Mouse (Mus musculus) lung, postnatal 0 days (tissue): ENCODE results near the gene Capza2. TPM values are rescaled to one million over a fixed set of nuclear protein-coding genes. Genes with fewer than 3 reads are reported as not detected.

Experiments used
- ATAC-seq: fragments of 200-750 bp; cut with Nextera tagmentation; 2 replicates; pipeline ENCODE4 v1.8.0; 2017; ENCODE audit warnings: moderate library complexity
- DNase-seq: peaks from one replicate; pipeline ENCODE4 v3.0.0-alpha.2; 2016; ENCODE audit warnings: low spot score
- H3K27ac ChIP-seq: fragments of 300-500 bp; sonication (generic); 2 replicates; pipeline ENCODE4 v1.5.1; 2014; ENCODE audit warnings: antibody characterized with exemption, mild to moderate bottlenecking, low read length, mixed read lengths
- H3K27me3 ChIP-seq: fragments of 300-500 bp; sonication (generic); replicated peaks from 2 replicates; pipeline ENCODE4 v1.6.1; 2014; ENCODE audit warnings: low read length, mixed read lengths; ENCODE audit not compliant: insufficient read depth
- H3K36me3 ChIP-seq: fragments of 300-500 bp; sonication (generic); 2 replicates; pipeline ENCODE4 v1.6.1; 2014; ENCODE audit warnings: low read length, mixed read lengths; ENCODE audit not compliant: insufficient read depth
- H3K4me1 ChIP-seq: fragments of 300-500 bp; sonication (generic); 2 replicates; pipeline ENCODE4 v1.6.1; 2014; ENCODE audit warnings: antibody characterized with exemption, low read depth, low read length, mixed read lengths; ENCODE audit not compliant: insufficient read depth
- H3K4me2 ChIP-seq: fragments of 300-500 bp; sonication (generic); replicated peaks from 2 replicates; pipeline ENCODE4 v1.6.1; 2014; ENCODE audit warnings: low read depth, mild to moderate bottlenecking, low read length, moderate library complexity, mixed read lengths
- H3K4me3 ChIP-seq: fragments of 300-500 bp; sonication (generic); 2 replicates; pipeline ENCODE4 v1.5.1; 2014; ENCODE audit warnings: low read depth, low read length
- H3K9ac ChIP-seq: fragments of 300-500 bp; sonication (generic); replicated peaks from 2 replicates; pipeline ENCODE4 v1.6.1; 2014; ENCODE audit warnings: low read depth, mild to moderate bottlenecking
- H3K9me3 ChIP-seq: fragments of 300-500 bp; sonication (generic); 2 replicates; pipeline ENCODE4 v1.6.1; 2016; ENCODE audit warnings: low read length, mixed read lengths
- CTCF ChIP-seq: IDR thresholded peaks from 2 replicates; pipeline ENCODE4 v1.5.1; 2016; ENCODE audit warnings: antibody characterized with exemption, mild to moderate bottlenecking
- EP300 ChIP-seq: IDR thresholded peaks from 2 replicates; pipeline ENCODE4 v1.6.1; 2016; ENCODE audit warnings: antibody characterized with exemption, mild to moderate bottlenecking, control low read depth
- WGBS: fragments of 180-500 bp; shearing (Covaris S2); extraction: QIAGEN DNeasy Blood & Tissue Kit; methylation state at CpG from one replicate; pipeline ENCODE4 v1.1.7; 2014; 5-methylcytosine and 5-hydroxymethylcytosine counted together
- polyA plus RNA-seq: library from polyadenylated mRNA; unstranded; fragments of >200 nt; fragmentation: Nextera tagmentation; extraction: Ambion mirVana; gene quantifications from 2 replicates; pipeline ENCODE4 v1.2.1, GENCODE M21; 2015

Gene Capza2
- polyA plus RNA-seq, 1 experiment from 2014 or later = 198 TPM

DNA sequence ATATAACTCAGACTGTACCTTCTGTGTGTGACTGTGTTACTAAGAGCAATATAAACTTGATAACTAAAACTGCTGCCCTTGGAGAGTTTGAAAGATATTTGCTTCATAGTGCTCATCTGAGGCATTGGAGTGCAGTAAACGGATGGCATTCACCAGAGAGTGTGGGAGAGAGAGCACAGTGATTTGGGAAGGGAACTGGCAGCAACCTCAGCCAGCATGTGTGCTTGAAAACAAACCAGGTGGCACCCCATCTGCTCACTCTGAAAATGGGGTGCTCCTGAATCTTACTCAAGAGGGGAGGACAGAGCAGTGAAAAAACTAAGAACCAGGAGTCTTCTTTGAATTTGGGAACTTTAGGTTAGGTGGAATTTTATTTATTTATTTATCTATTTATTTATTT, 21.3 kb downstream of the Capza2 start:
- Histone ChIP-seq H3K4me3 (no peak overlapping the region), H3K9ac (no peak overlapping the region), H3K27ac (no peak overlapping the region), H3K4me2 (no peak overlapping the region), H3K4me1 (no peaks in the 10 kb centered on the region), H3K36me3 (peaks cover 8% of the 10 kb centered on the region; the same call in 1 of the 2 replicates), H3K9me3 (no peaks in the 10 kb centered on the region), H3K27me3 (no peaks in the 10 kb centered on the region)
- DNase-seq (no peak), ATAC-seq (no peak)
- TF ChIP-seq CTCF (no peak), EP300 (no peak)
- WGBS = 86% methylated on average over 1 of the region's 1 CpGs

- Histone ChIP-seq H3K27me3 (no peaks in the 10 kb centered on the region), H3K9ac (no peak overlapping the region), H3K4me2 (no peak overlapping the region), H3K4me1 (no peaks in the 10 kb centered on the region), H3K36me3 (peaks cover 21% of the 10 kb centered on the region; the same call in 1 of the 2 replicates), H3K27ac (no peak overlapping the region), H3K9me3 (no peaks in the 10 kb centered on the region), H3K4me3 (no peak overlapping the region)
- DNase-seq (no peak), ATAC-seq (no peak)
- 92% methylated on average over 7 of the region's 7 CpGs for WGBS
- no peak for TF ChIP-seq EP300
- no peak for TF ChIP-seq CTCF
Observed at GRCm38 (mm10) chr6:17665348-17665747, 29.3 kb downstream of the Capza2 start.

- H3K9ac ChIP-seq = no peak overlapping the region
- H3K27ac ChIP-seq = no peak overlapping the region
- peaks cover 21% of the 10 kb centered on the region; the same call in 1 of the 2 replicates for H3K36me3 ChIP-seq
- no peaks in the 10 kb centered on the region for H3K9me3 ChIP-seq
- H3K4me1 ChIP-seq = no peaks in the 10 kb centered on the region
- no peak overlapping the region for H3K4me2 ChIP-seq
- DNase-seq (no peak), ATAC-seq (no peak)
- H3K27me3 ChIP-seq = no peaks in the 10 kb centered on the region
- TF ChIP-seq CTCF (no peak), EP300 (no peak)
- no peak overlapping the region for H3K4me3 ChIP-seq
Observed at GRCm38 (mm10) chr6:17666024-17666423, 30.0 kb downstream of the Capza2 start.

DNA sequence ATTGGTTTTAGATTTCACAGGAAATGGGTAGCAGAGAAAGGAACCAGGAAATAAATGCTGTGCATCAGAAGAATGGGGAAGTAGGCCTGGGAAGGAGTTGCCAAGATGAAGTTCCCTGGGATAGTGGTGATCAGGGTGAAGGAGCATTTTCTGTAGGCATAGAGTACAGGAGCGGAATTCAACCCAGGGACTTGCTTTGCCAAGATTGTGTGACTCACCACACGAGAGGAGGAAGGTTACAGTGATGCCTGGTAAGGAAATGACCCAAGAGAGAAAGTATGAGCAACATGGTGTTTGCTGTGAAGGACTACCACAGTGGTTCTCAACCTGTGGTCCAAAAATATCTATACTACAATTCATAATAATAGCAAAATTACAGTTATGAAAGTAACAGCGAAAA, 31.8 kb downstream of the Capza2 start:
- Histone ChIP-seq H3K27me3 (no peaks in the 10 kb centered on the region), H3K36me3 (peaks cover 19% of the 10 kb centered on the region; the same call in 1 of the 2 replicates), H3K4me1 (no peaks in the 10 kb centered on the region), H3K4me3 (no peak overlapping the region), H3K9ac (no peak overlapping the region), H3K27ac (no peak overlapping the region), H3K4me2 (no peak overlapping the region), H3K9me3 (no peaks in the 10 kb centered on the region)
- TF ChIP-seq CTCF = no peak
- no peak for TF ChIP-seq EP300
- ATAC-seq = no peak
- 83% methylated on average over 3 of the region's 3 CpGs for WGBS
- no peak for DNase-seq

- Histone ChIP-seq H3K36me3 (peaks cover 14% of the 10 kb centered on the region; the same call in 1 of the 2 replicates), H3K4me3 (no peak overlapping the region)
Observed at GRCm38 (mm10) chr6:17668334-17668733, 32.3 kb downstream of the Capza2 start.

GRCm38 (mm10) chr6:17669826-17670225, 33.8 kb downstream of the Capza2 start:
- peaks cover 6% of the 10 kb centered on the region; the same call in 1 of the 2 replicates for H3K36me3 ChIP-seq
- H3K4me2 ChIP-seq = no peak overlapping the region
- no peaks in the 10 kb centered on the region for H3K9me3 ChIP-seq
- H3K4me3 ChIP-seq = no peak overlapping the region
- no peaks in the 10 kb centered on the region for H3K4me1 ChIP-seq
- ATAC-seq (no peak), DNase-seq (no peak)
- WGBS = 87% methylated on average over 2 of the region's 2 CpGs
- no peak overlapping the region for H3K27ac ChIP-seq
- TF ChIP-seq EP300 (no peak), CTCF (no peak)
- H3K9ac ChIP-seq = no peak overlapping the region
- H3K27me3 ChIP-seq = no peaks in the 10 kb centered on the region

More at GRCm38 (mm10) chr6:17668334-17668733, 32.3 kb downstream of the Capza2 start:
- H3K9me3 ChIP-seq = no peaks in the 10 kb centered on the region
- TF ChIP-seq EP300 = no peak
- no peak for TF ChIP-seq CTCF
- H3K4me2 ChIP-seq = no peak overlapping the region
- H3K27me3 ChIP-seq = no peaks in the 10 kb centered on the region
- H3K4me1 ChIP-seq = no peaks in the 10 kb centered on the region
- no peak for DNase-seq
- ATAC-seq = no peak
- no peak overlapping the region for H3K27ac ChIP-seq
- no peak overlapping the region for H3K9ac ChIP-seq
- WGBS = 95% methylated on average over 12 of the region's 12 CpGs

DNA sequence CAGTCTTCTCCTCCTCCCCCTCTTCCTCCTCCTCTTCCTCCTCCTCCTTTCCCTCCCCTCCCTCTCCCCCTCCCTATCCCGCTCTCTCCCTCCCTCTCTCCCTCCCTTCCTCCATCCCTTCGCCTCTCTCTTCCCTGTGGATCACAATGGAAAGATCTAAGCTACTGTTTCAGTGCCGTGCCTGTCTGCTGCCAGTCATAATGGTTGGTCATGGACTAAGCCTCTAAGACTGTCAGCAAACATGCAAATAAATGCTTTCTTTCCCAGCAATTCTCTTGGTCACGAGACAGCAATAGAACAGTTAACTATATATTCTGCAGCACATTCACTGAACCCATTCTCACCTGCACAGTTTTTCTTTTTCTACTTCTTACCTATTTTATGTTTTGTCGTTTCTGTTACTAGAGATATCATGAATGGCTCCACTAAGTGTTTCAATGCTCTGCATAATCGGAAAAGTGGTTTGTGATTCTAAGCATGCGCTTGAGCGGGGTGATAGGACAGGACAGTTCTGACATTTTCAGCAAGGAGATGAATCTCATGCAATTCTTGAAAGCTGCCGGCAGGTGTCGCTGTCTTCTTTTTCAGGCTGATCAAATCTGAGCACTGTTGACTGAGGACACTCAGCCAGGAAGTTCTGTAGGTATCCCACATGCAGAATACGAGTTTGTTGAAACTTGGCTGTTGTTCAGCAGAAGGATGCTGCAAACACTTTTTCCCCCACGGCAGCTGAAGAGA, 39.2 kb downstream of the Capza2 start:
- DNase-seq = peak; percentile 90
- ATAC-seq = peak; percentile 73
- Histone ChIP-seq H3K9ac (no peak overlapping the region), H3K4me3 (no peak overlapping the region), H3K27me3 (no peaks in the 10 kb centered on the region), H3K27ac (no peak overlapping the region), H3K4me1 (no peaks in the 10 kb centered on the region), H3K4me2 (no peak overlapping the region), H3K36me3 (no peaks in the 10 kb centered on the region), H3K9me3 (no peaks in the 10 kb centered on the region)
- WGBS = 22% methylated on average over 12 of the region's 12 CpGs
- TF ChIP-seq CTCF (peak; percentile 94), EP300 (no peak)
